Mouse (Mus musculus): ENCODE measurements at regions not wholly inside any gene's neighbourhood (a gene's known extent, or its start where the extent isn't known, plus 50 kb on each side); places are given as distances from the start of the nearest gene placed in this dataset.

- H3K27ac ChIP-seq (ENCODE audit: low read depth, low read length), result no peak overlapping the region
- TF ChIP-seq CTCF (IDR thresholded peaks at IDR 0.05; ENCODE audit: low read depth), result no peak
- H3K4me1 ChIP-seq (replicated peaks; ENCODE audit: control insufficient read depth, insufficient read depth, low read length), result no peaks in the 10 kb centered on the region
- ATAC-seq, result no peak
- no peak overlapping the region for H3K4me2 ChIP-seq (replicated peaks; ENCODE audit: low read depth)
- no peaks in the 10 kb centered on the region for H3K27me3 ChIP-seq (replicated peaks; ENCODE audit: control insufficient read depth, insufficient read depth, low read length)
- H3K9me3 ChIP-seq (ENCODE audit: control insufficient read depth), result no peaks in the 10 kb centered on the region
- H3K36me3 ChIP-seq (ENCODE audit: control insufficient read depth, insufficient read depth), result no peaks in the 10 kb centered on the region
- H3K4me3 ChIP-seq (ENCODE audit: low read depth, low read length), result no peak overlapping the region
- no peak overlapping the region for H3K9ac ChIP-seq (ENCODE audit: low read depth, low read length)
- WGBS, result 63% methylated on average over 4 of the region's 4 CpGs
Measured at GRCm38 (mm10) chr9:122437464-122437863, 86.1 kb downstream of the Abhd5 start.

GRCm38 (mm10) chr9:122446387-122447105 is 95.1 kb downstream of the Abhd5 start:
- 73% methylated on average over 5 of the region's 5 CpGs for WGBS
- ATAC-seq, result no peak
- no peaks in the 10 kb centered on the region for H3K36me3 ChIP-seq (ENCODE audit: control insufficient read depth, insufficient read depth)
- no peak overlapping the region for H3K4me3 ChIP-seq (ENCODE audit: low read depth, low read length)
- TF ChIP-seq CTCF (IDR thresholded peaks at IDR 0.05; ENCODE audit: low read depth), result peak; percentile 35; the same call in 1 of the 2 replicates
- no peaks in the 10 kb centered on the region for H3K27me3 ChIP-seq (replicated peaks; ENCODE audit: control insufficient read depth, insufficient read depth, low read length)
- no peak overlapping the region for H3K9ac ChIP-seq (ENCODE audit: low read depth, low read length)
- H3K4me1 ChIP-seq (replicated peaks; ENCODE audit: control insufficient read depth, insufficient read depth, low read length), result no peaks in the 10 kb centered on the region
- H3K4me2 ChIP-seq (replicated peaks; ENCODE audit: low read depth), result no peak overlapping the region
- no peaks in the 10 kb centered on the region for H3K9me3 ChIP-seq (ENCODE audit: control insufficient read depth)
- no peak overlapping the region for H3K27ac ChIP-seq (ENCODE audit: low read depth, low read length)

GRCm38 (mm10) chr9:122447568-122447967 is 96.2 kb downstream of the Abhd5 start:
- Histone ChIP-seq H3K4me2 (replicated peaks; ENCODE audit: low read depth) (no peak overlapping the region), H3K4me1 (replicated peaks; ENCODE audit: control insufficient read depth, insufficient read depth, low read length) (no peaks in the 10 kb centered on the region), H3K27ac (ENCODE audit: low read depth, low read length) (no peak overlapping the region), H3K27me3 (replicated peaks; ENCODE audit: control insufficient read depth, insufficient read depth, low read length) (no peaks in the 10 kb centered on the region), H3K4me3 (ENCODE audit: low read depth, low read length) (no peak overlapping the region), H3K9me3 (ENCODE audit: control insufficient read depth) (no peaks in the 10 kb centered on the region), H3K36me3 (ENCODE audit: control insufficient read depth, insufficient read depth) (no peaks in the 10 kb centered on the region), H3K9ac (ENCODE audit: low read depth, low read length) (no peak overlapping the region)
- no peak for ATAC-seq
- no peak for TF ChIP-seq CTCF (IDR thresholded peaks at IDR 0.05; ENCODE audit: low read depth)
- WGBS, result 80% methylated on average over 7 of the region's 7 CpGs

DNA sequence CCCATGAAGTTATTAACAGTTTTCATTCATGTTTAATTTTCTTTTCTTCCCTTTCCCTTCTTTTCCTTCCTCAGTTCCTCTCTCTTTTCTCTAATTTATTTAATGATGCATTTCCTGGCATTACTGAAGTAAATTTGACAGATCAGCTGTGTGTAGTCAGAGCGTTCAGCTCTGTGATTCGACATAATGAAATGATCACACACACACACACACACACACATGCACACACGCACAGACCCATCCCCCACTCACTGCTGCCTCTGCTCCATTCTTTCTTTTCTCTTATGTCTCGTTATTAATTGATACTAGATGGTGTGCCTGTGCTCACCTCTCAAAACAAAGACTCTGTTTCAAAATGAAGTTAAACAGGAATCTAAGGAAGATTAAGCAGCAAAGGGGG is 96.9 kb downstream of the Abhd5 start:
- WGBS, result 57% methylated on average over 4 of the region's 4 CpGs
- Histone ChIP-seq H3K9me3 (ENCODE audit: control insufficient read depth) (no peaks in the 10 kb centered on the region), H3K4me2 (replicated peaks; ENCODE audit: low read depth) (no peak overlapping the region), H3K4me3 (ENCODE audit: low read depth, low read length) (no peak overlapping the region), H3K36me3 (ENCODE audit: control insufficient read depth, insufficient read depth) (no peaks in the 10 kb centered on the region), H3K27ac (ENCODE audit: low read depth, low read length) (no peak overlapping the region), H3K27me3 (replicated peaks; ENCODE audit: control insufficient read depth, insufficient read depth, low read length) (no peaks in the 10 kb centered on the region), H3K4me1 (replicated peaks; ENCODE audit: control insufficient read depth, insufficient read depth, low read length) (no peaks in the 10 kb centered on the region), H3K9ac (ENCODE audit: low read depth, low read length) (no peak overlapping the region)
- TF ChIP-seq CTCF (IDR thresholded peaks at IDR 0.05; ENCODE audit: low read depth), result no peak
- ATAC-seq, result no peak

DNA sequence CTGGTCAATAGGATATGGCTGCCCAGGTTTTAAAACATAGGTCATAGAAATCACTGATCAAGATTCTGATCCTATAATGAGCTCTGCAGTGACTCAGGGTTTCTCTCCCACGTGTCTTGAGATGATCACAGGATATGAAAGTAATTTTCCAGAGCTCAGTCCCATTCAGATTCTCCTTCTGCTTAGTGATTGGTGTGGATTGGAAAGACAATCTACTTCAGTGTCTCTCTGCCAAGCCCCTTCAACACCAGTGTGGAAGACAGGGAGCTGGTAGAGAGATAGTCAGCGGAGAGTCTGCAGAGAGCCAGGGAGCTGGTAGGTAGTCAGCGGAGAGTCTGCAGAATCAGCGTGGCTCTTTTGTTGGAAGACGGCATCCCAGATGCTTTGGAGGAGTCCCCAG is 99.1 kb downstream of the Abhd5 start:
- no peaks in the 10 kb centered on the region for H3K36me3 ChIP-seq (ENCODE audit: control insufficient read depth, insufficient read depth)
- no peak for ATAC-seq
- TF ChIP-seq CTCF (IDR thresholded peaks at IDR 0.05; ENCODE audit: low read depth), result no peak
- H3K4me3 ChIP-seq (ENCODE audit: low read depth, low read length), result no peak overlapping the region
- H3K9me3 ChIP-seq (ENCODE audit: control insufficient read depth), result no peaks in the 10 kb centered on the region
- H3K4me1 ChIP-seq (replicated peaks; ENCODE audit: control insufficient read depth, insufficient read depth, low read length), result no peaks in the 10 kb centered on the region
- H3K27me3 ChIP-seq (replicated peaks; ENCODE audit: control insufficient read depth, insufficient read depth, low read length), result no peaks in the 10 kb centered on the region
- no peak overlapping the region for H3K27ac ChIP-seq (ENCODE audit: low read depth, low read length)
- 80% methylated on average over 5 of the region's 5 CpGs for WGBS
- no peak overlapping the region for H3K9ac ChIP-seq (ENCODE audit: low read depth, low read length)
- H3K4me2 ChIP-seq (replicated peaks; ENCODE audit: low read depth), result no peak overlapping the region

DNA sequence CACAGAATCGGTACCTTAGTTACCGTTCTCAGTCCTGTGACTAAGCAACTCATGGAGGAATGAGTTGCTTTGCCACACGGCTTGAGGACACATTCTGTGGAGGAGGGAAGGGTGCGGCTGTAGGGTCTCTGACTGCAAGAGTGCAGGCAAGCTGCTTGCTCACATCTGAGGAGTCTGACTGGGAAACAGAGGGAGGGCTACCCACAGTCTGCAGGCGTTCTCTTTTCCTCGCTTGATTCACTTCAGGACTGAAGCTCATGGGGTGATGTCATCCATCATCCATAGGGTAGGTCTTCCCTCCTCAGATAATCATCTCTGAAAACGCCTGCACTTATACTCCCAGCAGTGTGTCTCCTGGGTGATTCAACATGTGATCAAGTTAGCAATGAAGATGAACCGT is 103.9 kb downstream of the Abhd5 start:
- H3K4me1 ChIP-seq (replicated peaks; ENCODE audit: control insufficient read depth, insufficient read depth, low read length), result no peaks in the 10 kb centered on the region
- no peaks in the 10 kb centered on the region for H3K36me3 ChIP-seq (ENCODE audit: control insufficient read depth, insufficient read depth)
- H3K9ac ChIP-seq (ENCODE audit: low read depth, low read length), result no peak overlapping the region
- H3K4me3 ChIP-seq (ENCODE audit: low read depth, low read length), result no peak overlapping the region
- no peak overlapping the region for H3K27ac ChIP-seq (ENCODE audit: low read depth, low read length)
- no peak for TF ChIP-seq CTCF (IDR thresholded peaks at IDR 0.05; ENCODE audit: low read depth)
- no peaks in the 10 kb centered on the region for H3K27me3 ChIP-seq (replicated peaks; ENCODE audit: control insufficient read depth, insufficient read depth, low read length)
- no peaks in the 10 kb centered on the region for H3K9me3 ChIP-seq (ENCODE audit: control insufficient read depth)
- ATAC-seq, result no peak
- 66% methylated on average over 8 of the region's 8 CpGs for WGBS
- H3K4me2 ChIP-seq (replicated peaks; ENCODE audit: low read depth), result no peak overlapping the region

Measured in intestine, postnatal 0 days (tissue).